Mouse (Mus musculus): ENCODE results near the gene Vmn1r53.
"Not testable (repeated sequence)": the region's sequence is repeated elsewhere in the genome, so short reads cannot be mapped to it uniquely, and the experiment has no call there.

The Vmn1r53 gene

DNA sequence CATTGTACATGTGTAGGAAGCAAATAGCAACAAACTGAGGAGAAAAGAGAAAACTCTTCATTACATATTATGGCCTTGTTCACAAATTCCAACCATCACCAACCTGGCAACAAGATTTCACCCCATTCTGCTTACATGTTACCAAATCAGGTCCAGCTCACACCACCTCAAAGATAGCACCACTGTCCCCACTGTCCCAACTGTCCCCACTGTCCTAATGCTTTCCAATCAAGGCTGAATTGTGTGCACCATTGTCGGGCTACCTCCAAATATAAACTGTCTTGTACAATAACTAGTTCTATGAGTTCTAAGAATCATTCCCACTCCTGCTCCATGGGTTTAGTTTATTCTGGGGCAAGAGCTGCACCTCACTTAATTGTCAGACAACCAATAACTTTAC lies at the start of gene Vmn1r53:
Gene Vmn1r53 (minus strand): TSS at position 101 of the 400 bp plus-strand sequence.
- no peak for DNase-seq (ENCODE audit: low read depth in 2 of 2, low spot score in 2 of 2)

- no peak for DNase-seq (ENCODE audit: low read depth in 2 of 2, low spot score in 2 of 2)
Observed at GRCm38 (mm10) chr6:90246000-90246399, 21.8 kb upstream of the Vmn1r53 start, which contains the start of gene Vmn1r54. Gene Vmn1r54 (plus strand): TSS chr6:90246300.

- no peak for DNase-seq (ENCODE audit: low read depth in 2 of 2, low spot score in 2 of 2)
Observed at GRCm38 (mm10) chr6:90244019-90244418, 19.8 kb upstream of the Vmn1r53 start.

- DNase-seq (ENCODE audit: low read depth in 2 of 2, low spot score in 2 of 2), result no peak
Observed at GRCm38 (mm10) chr6:90232681-90233080, 8.4 kb upstream of the Vmn1r53 start.

- not testable (repeated sequence) for DNase-seq (ENCODE audit: low read depth in 2 of 2, low spot score in 2 of 2)
Observed at GRCm38 (mm10) chr6:90232114-90232513, 7.9 kb upstream of the Vmn1r53 start.

DNA sequence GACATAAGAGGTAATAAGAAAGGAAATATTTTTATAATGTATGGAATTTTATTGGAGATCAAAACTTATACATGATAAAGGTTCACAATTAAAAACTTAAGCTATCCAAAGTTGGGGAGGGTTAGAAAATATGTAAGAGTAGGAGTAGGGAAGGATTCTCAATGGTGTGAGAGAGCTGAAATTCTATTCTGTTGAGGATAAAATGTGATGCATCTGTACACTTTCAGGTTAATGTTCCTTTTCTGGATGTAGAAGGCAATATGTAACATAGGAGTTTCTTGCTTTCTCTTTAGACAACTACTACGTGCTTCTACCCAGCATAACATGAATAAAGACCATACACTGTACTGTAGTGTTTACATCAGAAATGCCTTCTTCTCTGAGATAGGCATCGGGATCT lies 21.7 kb downstream of the Vmn1r53 start, which contains the start of gene V1ra8:
Gene V1ra8 (plus strand): TSS at position 301 of the 400 bp plus-strand sequence.
- DNase-seq (ENCODE audit: low read depth in 2 of 2, low spot score in 2 of 2), result not testable (repeated sequence)

DNA sequence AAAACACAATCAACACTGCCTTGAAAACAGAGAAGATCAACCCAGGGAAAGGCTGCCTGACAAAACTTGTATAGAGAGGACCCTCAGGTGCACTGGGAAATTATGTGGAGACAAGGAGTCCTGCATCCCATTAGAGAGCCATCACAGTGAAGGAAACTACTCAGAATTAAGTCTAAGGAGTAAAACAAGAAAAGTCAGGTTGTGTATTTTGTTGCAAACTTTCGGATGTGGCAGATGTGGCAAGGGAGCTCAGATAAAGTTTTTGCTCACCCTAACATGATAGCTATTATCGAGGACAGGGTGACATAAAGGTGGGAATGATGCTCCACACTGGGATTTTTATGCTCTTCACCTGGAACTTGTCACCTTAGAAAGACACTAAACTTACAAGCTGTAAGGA lies 49.7 kb downstream of the Vmn1r53 start, which contains the start of gene Vmn1r52:
Gene Vmn1r52 (plus strand): TSS at position 301 of the 400 bp plus-strand sequence.
- DNase-seq (ENCODE audit: low read depth in 2 of 2, low spot score in 2 of 2), result no peak
